Mouse (Mus musculus) cerebral cortex, adult 2 months (tissue): ENCODE data around the gene Tob2.

ENCODE experiments used
- WGBS: fragments of 180-500 bp; shearing (Covaris S2); methylation state at CpG from one replicate; pipeline ENCODE4 v1.1.7; 2018; 5-methylcytosine and 5-hydroxymethylcytosine counted together

Tob2 gene

DNA sequence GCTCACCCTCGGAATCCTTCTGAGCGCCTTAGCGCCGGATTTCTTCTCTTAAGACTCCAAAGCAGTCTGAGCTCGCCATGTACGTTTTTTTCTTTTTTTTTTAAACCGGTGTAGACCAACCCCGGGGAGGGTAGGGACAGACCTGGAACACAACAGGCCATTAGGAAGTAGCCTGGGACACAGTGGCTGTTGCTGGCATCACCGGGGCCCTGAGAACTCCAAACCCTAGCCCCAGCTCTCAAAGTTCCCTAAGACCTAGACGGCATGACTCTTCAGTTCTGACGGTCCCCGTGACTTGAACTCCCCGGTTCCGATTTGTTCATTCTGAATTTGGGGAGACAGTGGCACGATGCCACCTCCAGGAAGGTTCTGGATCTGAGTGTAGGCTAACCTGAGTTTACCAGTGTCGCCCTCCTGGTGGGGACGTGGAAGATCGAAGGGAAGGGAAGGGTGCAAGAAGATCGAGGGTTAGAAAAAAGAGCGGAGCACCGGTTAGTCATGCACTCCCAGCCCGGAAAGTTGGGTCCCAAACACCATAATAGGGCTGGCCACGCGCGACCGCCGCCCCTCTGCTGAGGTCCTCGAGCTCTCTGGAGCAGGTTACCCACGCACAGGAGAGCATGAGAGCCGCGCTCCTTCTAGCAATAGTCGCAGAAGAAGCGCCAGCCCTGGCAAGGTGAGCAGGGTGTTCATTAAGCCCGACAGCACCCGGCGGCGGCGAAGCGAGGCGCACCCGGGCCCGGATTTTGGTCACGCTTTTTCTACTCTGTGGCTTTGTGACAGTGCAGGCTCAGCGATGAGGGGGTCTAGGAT lies at the start of gene Tob2:
TSS of gene Tob2 (minus strand) at position 280 of the 813 bp plus-strand sequence.
- WGBS, result under 1% methylated on average over 44 of the region's 44 CpGs

DNA sequence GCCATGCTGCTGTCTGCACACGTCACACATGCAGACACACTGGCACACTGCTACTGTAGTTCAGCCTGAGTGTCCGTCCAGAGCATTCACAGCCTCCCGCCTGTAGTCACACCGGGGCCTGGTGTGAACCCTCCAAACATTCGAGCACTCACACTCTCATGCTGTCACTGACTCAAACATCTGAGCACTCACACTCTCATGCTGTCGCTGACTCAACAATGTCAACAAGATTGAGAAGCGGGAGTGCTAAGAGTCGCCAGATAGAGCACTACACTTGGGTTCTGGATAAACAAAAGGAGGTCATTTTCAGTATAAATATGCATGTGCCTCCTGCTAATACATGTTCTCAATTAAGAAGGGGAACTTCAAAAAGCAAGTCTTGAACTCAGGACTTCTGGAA lies 49.4 kb upstream of the Tob2 start:
- 70% methylated on average over 8 of the region's 8 CpGs for WGBS

DNA sequence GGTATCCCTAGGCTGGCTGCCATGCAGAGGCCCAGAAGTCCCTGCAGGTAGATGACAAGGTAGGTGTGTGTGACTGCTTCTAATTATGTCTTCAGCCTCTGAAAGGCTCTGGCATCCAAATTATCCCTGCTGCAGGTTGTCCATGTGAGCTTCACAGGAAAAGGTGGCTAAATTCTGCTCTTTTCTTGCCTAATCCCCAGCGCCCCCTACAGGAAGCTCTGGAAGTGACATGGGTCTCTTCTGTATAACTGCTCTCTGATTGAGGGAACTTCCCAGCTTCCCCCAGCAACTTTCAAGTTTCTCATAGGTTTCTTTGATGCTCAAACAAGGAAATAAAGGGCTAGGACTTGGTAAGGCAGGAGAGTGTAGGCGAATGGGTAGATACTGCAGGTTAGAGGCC lies 46.3 kb upstream of the Tob2 start:
- WGBS, result 40% methylated on average over 2 of the region's 2 CpGs

DNA sequence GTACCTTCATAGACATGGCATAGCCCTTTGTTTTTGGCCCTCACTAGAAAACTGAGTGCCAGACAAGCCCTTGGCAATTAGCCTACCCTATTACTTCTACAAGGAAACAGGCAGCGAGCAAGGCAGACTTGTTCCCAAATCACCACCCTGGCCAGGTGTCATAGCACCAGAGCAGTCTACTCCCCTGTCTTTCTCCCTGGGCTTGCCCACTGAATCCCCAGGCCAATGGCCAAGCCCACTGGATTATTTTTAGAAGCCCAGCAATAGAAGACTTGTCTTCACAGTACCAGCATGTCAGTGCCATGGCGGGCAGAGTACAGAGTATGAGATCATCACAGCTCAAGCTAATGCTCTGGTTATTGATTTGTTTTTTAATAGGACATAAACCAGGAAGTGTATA lies 40.2 kb upstream of the Tob2 start:
- WGBS, result 58% methylated on average over 2 of the region's 2 CpGs

DNA sequence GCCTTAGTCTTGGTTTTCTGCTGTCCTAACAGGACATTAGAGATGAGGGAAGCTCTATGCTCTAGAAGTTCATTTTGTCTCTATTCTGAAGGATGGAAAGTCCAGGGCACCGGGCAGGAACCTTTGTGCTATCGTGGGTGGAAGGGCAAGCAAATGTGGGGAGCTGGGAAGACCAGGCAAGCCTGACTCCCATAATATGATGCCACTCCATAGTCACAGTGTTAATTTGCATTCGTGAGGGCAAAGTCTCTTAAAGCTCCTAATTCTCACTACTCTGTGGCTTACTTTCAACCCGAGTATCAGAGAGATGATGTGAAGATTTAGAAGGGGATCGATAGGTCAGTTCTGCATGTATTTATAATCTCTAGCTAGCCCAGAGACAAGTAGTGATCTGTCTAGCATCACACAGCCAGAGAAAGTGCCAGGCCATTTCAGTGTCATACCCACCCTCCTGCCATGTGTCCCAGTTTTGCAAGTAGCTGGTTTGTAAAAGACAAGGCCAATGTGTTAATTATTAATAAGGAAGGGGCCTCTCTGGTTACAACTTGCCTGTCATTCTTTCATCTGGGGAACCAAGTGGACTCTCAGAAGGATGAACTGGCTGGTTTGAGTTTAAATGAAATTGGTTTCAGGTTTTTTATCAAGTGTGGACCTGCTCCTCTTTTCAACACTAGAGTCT lies 39.1 kb upstream of the Tob2 start:
- WGBS, result 91% methylated on average over 5 of the region's 5 CpGs

DNA sequence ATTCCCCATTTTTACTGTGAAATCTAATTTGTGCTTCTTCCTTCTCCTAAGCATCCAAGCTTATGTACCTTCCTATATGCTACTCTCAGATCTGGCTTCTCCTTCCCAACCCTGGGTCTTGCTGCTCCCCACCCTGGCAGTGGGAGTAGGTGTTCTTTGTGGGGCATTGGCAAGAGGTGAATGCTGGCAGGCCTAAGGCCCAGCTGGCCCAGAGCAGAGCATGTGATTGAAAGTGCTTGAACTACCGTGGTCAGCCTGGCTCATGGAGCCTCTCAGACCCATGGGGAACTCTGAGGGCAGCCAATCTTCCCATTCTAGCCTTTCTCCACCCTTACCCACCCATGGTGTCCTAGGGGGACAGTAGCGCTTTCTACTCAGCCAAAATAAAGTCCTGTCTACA lies 37.8 kb upstream of the Tob2 start:
- 61% methylated on average over 2 of the region's 2 CpGs for WGBS

DNA sequence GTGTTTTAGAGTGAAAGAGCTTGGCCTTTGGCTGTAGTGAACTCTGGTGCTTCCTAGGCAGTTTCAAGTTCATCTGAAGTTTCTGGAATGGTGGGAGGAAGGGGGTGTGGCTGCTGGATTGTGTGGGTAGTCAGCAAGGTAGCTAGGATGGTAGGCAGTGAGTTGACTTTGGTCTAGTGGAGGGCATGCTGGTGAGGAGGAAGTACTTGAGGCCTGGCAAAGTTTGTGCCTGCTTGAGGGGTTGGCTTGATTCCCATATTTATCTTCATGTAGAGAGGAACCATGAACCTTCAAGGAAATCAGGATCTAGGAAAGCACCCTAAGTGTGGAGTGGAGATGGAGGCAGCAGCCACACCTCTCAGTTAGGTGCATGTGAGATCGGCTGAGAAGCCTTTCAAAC lies 35.4 kb upstream of the Tob2 start:
- WGBS, result 69% methylated on average over 1 of the region's 1 CpGs

DNA sequence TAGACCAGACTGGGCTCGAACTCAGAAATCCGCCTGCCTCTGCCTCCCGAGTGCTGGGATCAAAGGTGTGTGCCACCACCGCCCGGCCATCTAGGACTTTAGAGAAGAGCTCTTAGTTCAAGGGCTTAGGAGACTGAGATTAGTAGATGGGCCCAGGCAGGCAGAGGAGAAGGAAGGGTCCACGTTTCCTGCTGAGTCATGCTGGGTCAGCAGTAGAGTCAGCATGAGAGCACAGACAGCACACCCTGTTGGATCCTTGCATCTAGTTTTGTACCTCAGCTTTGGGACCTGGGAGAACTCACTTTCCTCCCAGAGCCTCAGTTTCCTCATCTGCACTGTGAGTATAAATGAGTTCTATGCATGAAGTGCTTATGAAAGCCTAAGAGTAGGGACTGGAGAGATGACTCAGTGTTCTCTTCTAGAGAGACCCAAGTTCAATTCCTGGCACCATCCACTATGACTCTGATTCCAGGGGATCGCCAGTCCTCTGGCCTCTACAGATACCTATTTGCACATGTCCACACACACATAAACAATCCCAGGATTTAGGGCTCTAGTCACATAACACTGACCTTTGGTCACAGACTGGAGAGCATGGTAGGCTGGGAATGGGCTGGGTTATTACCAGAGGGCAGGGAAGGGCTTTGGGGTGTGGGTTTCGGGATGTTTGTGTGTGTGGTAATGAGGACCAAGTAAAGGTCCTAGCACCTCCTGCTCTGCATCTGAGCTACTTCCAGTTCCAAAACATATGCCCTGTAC lies 33.4 kb upstream of the Tob2 start:
- 84% methylated on average over 8 of the region's 8 CpGs for WGBS

DNA sequence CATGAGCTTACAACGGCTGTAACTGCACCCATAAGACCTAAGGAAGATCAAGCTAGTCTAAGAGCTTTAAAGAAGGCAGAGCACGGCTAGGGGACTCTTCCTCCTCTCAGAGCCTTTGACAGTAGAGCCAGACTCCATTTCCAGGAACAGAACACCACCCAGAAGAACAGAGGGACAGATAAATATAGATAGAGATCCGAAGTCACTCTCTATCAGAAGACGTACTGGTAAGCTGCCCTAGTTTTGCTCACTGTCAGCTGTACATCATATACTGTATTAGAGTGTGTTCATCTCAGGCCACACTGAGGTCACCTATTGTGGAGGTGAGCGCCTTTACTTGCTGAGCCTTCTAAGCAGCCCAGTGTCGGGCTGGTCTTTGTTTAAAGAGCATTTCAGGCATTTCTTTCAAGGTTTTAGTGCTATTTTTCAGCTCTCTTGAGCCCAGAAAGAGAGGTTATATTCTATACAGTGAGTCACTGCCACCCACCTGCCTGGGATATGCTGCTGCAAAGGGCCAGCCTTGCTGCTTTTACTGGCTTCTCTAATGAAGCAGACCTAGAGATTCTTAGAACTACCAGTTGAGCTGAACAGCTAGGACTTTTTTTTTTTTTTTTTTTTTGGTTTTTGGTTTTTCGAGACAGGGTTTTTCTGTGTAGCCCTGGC lies 32.7 kb upstream of the Tob2 start:
- WGBS, result 49% methylated on average over 7 of the region's 7 CpGs

DNA sequence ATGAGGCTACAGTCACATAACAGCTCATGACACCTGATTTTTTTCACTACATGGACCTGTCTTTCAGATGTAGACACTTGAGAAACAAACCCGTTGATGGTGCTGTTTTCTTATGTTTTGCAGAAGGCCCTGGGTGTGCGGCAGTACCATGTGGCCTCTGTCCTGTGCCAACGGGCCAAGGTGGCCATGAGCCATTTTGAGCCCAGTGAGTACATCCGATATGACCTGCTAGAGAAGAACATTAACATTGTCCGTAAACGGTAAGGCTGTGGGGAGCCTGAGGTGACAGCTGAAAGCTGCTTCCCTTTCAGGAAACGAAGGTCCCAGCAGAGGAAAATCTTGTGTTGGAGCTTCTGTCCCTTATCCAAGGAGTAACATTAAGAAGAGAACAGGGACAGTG lies 30.6 kb upstream of the Tob2 start:
- WGBS, result 69% methylated on average over 7 of the region's 7 CpGs

DNA sequence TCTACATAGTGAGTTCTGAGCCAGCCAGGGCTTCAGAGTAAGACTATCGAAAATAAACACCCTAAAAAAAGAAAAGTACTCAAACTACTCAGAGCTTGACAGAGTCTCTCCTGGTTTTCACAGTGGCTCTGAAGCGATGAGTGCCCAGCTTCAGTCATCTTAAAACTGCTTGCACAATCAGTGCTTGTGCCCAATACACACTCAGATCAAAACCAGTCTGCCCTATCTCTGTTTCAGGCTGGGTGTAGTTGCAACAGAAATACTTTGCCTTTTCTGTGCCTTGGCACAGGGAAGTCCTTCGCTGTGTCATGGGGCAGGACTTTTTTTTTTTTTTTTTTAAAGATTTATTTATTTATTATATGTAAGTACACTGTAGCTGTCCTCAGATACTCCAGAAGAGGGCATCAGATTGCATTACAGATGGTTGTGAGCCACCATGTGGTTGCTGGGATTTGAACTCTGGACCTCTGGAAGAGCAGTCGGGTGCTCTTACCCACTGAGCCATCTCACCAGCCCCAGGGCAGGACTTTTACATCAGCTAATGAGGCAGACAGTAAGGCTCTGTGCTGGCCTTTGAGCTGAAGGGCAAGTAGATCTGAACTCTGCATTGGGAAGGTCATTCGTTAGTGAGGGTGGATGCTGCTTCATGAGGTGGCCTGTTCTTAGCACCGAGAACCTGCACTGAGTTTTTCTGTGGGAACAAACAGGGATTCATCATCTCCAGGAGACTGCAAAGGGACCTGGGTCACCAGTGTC lies 28.4 kb upstream of the Tob2 start:
- 62% methylated on average over 6 of the region's 6 CpGs for WGBS

DNA sequence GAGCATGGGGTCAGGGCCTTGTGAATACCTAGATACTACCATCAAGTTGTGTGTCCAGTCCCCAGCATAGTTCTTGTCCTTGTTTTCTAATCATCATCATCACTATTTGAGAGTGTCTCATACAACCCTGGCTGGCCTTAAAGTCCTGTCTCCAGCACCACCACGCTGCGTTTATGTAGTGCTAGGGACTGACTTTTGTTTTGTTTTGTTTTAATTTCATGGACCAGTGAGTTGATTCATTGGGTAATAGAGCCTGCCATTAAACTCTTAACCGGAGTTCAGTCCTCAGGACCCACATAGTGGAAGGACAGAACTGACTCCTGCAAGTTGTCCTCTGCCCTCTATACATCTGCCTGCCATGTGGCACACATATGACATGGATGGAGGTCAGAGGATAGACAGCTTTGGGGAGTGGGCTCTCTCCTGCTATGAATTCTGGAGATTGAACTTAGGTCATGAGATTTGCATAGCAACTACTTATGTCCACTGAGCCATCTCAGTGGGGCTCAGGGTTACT lies 26.9 kb upstream of the Tob2 start:
- 62% methylated on average over 3 of the region's 3 CpGs for WGBS

DNA sequence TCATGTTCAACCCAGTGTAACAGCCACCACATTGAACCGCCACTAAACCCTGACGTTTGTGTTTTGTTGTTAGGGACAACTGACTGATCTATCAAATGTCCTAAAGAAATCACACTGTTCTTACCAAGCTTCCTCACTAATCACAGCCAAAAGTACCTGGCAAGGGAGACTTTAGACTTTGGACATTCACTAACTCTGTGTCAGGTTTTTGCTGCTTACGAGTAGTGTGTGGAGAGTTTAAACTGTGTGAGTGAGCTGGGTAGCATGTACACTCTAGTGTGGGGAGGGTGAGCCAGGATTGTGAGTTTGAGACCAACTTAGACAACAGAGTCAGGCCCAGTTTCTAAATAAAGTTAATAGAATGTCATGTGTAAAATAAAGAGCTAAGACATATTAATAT lies 23.8 kb upstream of the Tob2 start:
- 66% methylated on average over 3 of the region's 3 CpGs for WGBS

DNA sequence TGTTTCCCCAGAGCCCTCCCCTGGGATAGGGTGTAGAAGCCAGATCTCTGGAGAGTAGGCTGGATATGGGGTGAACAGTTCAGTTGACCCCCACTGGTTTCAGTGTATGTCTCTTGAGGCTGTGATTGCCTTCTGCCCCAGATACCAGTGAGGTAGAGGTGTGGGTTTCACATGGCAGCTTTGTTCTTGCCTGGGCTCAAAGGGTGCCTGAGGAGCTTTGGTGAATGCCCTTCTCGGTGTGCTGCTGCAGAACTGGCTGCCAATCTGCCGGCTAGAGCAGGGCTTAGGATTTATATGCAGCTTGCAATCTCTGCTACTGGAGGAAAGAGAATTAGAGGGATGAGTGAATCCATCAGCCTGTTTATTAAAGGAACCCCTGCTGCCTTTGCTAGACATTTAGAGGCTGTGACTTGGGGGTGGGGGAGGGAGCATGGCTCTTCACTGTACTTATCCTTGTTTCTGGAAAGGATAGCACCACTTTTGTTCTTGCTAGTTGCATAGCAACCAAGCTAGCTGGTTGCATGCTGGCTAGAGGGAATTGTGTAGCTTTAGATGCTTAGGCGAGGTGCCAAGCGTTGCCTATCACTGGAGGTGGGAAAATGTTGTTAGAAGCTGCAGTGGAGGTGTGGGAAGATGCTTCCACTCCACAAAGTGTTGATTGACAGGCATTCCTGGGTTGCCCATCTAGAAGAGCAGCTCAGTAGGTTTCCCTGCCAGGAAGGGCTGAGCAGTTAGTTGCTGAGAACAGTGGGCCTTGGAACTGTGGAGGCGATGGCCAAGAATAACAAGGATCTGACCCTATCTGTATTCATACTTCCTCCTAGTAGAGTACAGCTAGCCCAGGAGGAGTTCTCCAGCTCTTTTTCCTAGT lies 21.2 kb upstream of the Tob2 start:
- 13% methylated on average over 5 of the region's 5 CpGs for WGBS

DNA sequence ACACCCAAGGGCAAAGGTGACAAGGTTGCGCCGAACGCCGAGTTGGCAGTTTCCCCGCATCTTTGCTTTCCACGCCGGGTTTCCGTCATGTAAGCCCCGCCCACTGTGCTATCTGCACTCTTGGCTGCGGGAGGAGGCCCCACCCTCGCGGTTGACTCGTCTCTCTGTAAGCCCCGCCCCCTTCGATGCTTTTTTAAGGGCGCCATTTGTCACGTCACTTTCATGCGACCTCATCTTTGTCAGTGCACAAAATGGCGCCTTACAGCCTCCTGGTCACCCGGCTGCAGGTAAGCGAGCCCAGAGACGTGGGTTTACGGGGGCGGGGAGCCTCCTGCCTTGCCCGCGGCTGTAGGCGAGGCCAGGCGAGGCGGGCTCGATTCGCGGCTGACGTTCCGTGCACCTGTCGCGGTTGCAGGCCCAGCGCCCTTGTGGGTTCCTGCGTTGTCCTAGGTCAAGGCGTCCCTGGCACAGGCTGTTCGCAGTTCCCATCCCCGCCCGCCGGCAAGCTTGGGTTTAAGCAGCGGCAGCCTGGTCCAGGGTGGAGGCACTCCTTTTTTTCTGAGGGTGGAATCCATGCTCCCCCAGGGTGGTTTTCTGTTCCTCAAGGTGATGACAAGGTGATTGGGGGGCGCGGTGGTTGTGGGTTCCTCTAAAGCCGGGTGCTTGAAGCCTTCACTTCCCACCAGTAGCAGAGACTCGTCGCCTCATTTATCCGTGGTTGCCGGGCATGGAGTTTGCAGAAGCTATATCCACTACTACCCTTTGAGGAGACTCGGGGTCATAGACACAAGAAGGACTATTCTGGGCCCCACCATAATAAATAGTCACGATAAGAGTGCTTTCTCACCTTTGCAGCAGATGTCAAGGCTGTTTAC lies 13.9 kb upstream of the Tob2 start, which contains the start of gene Aco2:
TSS of gene Aco2 (plus strand) at position 48 of the 875 bp plus-strand sequence.
- WGBS, result under 1% methylated on average over 53 of the region's 53 CpGs

DNA sequence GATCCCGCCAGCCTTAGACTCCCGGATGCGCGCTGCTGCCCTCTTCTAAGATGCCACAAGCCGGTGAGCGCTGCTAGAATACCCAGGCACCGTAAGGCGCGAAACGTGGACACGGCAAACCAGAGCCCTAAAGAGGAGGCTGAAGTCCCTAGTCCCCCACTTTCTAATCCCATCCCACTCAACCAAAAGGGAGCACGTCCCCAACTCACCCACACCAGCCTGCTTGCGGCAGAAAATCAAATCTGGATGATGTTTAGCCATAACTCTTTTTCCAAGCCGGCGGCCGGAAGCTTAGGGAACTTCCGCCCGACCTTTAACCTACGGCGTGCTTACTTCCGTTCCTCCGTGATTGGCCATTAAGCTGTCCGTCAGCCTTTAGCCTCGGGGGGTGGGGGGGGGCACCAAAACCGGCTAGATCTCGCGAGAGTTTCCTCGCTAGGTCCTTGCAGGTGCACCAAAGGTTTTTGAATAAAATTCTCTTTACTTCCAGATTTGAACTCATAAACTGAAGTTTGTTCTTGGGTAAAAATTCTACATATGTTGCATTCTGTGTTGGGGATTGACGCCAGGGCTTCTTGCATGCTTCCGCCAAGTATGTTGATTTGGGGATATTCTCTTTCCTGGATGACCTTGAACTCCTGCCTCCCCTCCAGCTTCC lies 13.1 kb upstream of the Tob2 start, which contains the start of gene Phf5a:
TSS of gene Phf5a (minus strand) at position 308 of the 658 bp plus-strand sequence.
- WGBS, result under 1% methylated on average over 30 of the region's 30 CpGs

DNA sequence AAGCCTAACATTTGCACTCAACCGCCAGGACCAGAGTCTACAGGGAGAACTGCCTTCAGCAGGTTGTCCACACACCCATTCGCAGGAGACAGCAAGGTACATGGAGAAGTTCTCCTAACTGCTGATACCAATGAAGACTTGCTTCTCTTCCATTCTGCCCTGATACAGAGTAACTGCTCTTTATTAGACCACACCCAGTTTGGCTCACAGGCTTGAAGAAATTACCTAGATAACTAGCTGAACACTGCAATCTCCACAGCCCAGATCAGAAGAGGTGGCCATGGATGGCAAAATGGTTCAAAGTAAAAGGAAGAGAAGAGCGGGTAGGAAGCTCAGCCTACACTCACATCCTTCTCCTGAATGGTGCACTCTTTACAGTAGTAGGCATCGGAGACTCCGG lies 11.4 kb upstream of the Tob2 start:
- 98% methylated on average over 5 of the region's 5 CpGs for WGBS

DNA sequence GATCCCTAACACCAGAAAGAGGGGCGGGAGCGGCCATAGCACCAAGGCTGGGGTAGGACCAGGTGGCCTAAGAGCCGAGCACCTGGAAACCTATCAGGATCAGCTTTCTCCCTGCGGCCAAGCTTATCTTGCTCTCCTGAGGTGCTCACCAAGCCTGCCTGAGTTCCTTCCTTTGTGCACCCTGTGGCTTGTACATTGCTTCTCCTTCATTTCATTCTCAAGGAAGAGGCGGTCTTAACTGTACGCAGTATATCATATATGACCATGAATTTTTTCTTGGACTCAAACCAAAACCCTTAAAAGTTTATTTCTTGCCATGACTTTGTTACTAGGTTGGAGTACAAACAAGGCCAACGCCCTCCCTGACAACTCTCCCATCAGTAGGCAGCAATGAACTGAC lies 5.6 kb upstream of the Tob2 start:
- WGBS, result 94% methylated on average over 7 of the region's 7 CpGs
